Mouse (Mus musculus) liver, embryonic 14.5 days (tissue): ENCODE measurements around the gene Negr1.

Experiments used
- CTCF ChIP-seq: IDR thresholded peaks from 2 replicates; pipeline ENCODE4 v1.5.1; 2016; ENCODE audit warnings: antibody characterized with exemption, low read depth, control low read depth
- EP300 ChIP-seq: IDR thresholded peaks from 2 replicates; pipeline ENCODE4 v1.6.1; 2016; ENCODE audit warnings: antibody characterized with exemption, low read depth

DNA sequence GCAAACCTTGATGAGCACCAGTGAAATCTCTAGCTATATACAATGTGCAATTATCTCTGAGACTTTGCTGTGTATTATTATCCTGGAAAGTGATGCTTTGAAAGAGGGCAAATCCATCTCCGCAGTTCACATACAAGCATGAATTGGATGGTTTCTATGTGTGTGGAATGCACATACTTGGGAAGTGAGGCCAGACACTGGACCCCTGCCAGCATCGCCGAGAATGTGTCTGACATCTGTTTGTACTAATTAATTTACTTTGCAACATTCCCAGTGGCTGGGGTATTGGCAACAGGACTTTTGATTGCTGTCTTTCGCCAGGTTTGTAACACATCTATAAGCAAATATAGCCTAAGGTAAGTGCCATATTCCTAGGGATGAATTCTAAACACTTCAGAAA lies 420.5 kb downstream of the Negr1 start:
- TF ChIP-seq CTCF, result no peak
- no peak for TF ChIP-seq EP300
